Mouse (Mus musculus) layer of hippocampus, adult 9-10 months (tissue): Measurements from ENCODE around the gene Ripor2.

Experiments used
- DNase-seq: peaks from one replicate; pipeline ENCODE4 v3.0.0; 2022; ENCODE audit warnings: low spot score

Ripor2 gene

DNA sequence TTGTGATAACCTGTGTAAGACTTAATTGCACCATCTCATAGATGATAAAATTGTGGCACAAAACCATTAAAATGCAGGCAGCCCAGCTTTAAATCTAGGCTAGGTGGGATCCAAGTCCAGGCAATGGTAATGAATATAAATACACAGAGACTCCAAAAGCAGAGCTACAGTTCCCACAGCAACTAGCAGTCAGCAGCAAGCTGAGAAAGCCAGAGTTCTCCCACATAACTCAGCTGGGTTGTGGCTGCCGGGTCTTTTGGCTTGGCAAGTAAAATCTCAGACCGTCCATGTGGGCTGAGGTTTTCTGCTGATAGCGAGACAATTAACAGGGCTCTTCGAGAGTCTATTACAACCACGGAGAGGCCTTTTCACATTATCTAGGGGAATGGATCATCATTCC lies 66.0 kb downstream of the Ripor2 start:
- no peak for DNase-seq

- DNase-seq: no peak
Measured at GRCm38 (mm10) chr13:24648668-24649067, 66.7 kb downstream of the Ripor2 start.

- no peak for DNase-seq
Measured at GRCm38 (mm10) chr13:24649099-24649498, 67.1 kb downstream of the Ripor2 start.

GRCm38 (mm10) chr13:24651018-24651417 lies 69.0 kb downstream of the Ripor2 start:
- no peak for DNase-seq

GRCm38 (mm10) chr13:24654919-24655635 lies 73.1 kb downstream of the Ripor2 start:
- no peak for DNase-seq

GRCm38 (mm10) chr13:24656719-24657497 lies 74.9 kb downstream of the Ripor2 start:
- DNase-seq: no peak

DNA sequence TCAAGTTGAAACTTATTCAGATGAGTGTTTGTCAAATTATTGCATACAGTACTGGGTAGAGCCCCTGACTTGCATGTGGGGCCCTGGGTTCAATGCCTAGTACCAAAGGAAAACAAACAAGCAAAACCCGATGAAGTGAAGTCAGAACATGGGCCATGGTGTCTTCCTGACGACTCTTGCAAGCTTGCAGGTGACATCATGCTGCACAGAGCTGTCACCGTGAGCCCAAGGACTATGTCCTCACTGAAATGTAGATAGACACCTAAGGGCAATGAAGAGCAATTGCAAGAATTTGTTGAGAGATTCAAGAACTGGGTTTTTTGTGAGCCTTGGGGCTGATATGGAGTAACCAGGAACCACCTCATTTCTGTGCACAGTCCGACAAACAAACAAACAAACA lies 84.8 kb downstream of the Ripor2 start:
- no peak for DNase-seq

DNA sequence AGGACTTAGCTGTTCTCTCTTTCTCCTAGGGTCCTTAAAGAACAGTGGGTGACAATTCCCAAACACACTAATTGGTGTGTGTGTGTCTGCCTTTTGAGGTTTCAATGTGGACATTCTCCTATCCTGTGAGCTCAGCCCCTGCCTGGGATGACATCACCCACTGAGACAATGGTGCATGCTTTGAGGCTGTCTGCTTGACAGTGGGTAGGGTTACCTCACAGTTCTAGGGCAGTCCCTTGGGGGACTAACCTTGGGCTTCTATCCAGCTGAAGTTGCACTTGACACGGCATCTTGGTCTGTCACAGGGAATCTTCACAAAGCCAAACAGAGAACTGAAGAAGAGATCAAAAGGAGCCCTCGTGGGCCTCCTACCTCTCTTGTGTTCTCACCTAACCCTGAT lies 86.6 kb downstream of the Ripor2 start:
- DNase-seq: no peak

DNA sequence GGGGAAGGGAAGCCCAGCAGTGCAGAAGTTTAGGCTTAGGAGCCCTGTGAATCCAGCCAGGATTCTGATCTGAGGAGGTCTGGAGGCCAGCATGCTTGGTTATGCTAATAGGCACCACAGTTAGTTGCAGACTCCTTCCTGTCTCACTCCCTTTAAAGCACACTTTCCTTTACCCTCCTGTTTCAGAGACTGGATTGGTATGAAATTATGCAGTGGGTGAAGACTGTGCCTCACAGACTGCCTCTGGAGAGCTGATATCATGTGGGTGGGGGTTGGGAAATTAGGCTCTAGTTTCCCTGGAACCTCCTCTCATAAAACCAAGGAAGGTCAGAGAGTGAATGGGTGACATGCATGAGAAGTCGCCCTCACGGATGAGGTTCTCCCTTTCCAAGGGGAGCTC lies 88.7 kb downstream of the Ripor2 start:
- no peak for DNase-seq

- DNase-seq: no peak
Measured at GRCm38 (mm10) chr13:24679027-24679680, 97.2 kb downstream of the Ripor2 start.

DNA sequence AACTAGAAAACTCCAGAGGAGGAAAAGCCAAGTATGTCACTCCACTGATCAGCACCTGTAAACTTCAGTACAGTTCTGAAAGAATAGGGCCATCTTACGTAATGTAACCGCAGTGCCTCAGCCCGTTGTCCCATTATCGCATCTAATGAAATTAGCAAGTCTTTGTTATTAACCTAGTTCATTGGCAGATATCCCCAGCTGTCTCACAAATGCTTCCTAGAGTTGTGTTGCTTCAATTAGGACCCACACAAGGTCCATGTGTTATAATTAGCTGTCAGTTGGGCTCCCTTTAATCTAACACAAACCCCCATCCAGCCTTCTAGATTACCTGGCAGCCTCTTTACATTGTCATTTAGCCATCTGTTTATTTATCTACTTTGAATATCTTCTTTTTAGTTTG lies 99.0 kb downstream of the Ripor2 start:
- DNase-seq: no peak

- DNase-seq: no peak
Measured at GRCm38 (mm10) chr13:24682346-24682745, 100.4 kb downstream of the Ripor2 start.

- no peak for DNase-seq
Measured at GRCm38 (mm10) chr13:24684503-24684902, 102.5 kb downstream of the Ripor2 start.

DNA sequence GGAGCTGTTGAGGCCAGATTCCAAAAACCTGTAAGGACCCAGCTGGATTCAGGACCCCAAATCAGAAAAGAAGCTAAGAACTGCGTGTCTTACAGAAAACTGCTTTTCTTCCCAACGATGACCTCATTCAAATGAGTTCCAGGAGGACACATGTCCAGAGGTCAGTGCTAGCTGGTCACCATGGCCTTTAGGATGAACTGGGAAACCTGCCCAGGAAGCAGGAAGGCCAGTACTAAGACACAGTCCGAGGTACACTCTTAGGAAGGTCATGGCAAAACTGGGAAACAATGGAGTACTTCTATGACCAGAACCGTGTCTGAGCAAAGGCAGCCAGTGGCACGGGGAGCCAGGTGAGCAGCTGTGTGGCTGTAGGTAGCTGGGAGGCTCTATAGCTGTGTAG lies 103.9 kb downstream of the Ripor2 start:
- no peak for DNase-seq

- DNase-seq: peak; percentile 78
Measured at GRCm38 (mm10) chr13:24686705-24687665, 105.0 kb downstream of the Ripor2 start.

DNA sequence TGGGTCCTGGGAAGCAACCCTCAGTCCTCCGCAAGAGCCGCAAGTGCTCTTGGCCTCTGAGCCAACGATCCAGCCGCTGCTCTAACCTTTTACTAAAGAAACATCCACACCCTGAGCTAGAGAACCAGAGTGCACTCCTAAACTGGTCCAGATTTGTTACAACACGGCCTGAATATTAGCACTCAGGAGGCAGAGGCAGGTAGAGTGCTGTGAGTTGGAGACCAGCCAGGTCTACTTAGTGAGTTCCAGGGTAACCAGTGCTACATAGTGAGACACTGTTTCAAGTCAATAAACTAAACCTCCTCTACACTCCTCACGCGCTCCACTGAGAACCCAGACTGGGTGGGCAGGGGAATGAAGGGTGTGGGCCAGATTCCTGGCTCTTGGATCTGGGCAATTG lies 111.3 kb downstream of the Ripor2 start:
- DNase-seq: no peak

DNA sequence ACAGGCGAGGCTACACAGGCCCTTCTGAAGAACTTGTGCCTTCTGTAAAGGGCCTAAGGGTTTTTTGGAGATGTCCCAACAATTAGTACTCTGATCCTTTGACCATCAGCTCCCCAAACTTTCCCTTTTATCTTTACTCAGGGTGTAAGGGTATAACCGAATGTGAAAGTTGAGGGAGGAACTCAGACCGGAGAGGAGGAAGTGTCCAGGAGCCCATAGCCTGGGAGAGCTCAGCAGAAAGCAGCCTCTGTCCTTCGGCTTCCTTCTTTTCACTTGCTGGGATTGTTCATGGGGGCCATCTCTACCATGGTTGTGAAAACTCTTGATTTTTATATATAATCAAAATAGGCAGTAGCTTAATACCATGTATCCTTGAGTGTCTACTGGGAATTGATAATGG lies 116.8 kb downstream of the Ripor2 start:
- DNase-seq: no peak

GRCm38 (mm10) chr13:24702128-24702527 lies 120.1 kb downstream of the Ripor2 start:
- DNase-seq: no peak

- DNase-seq: no peak
Measured at GRCm38 (mm10) chr13:24709656-24710396, 127.8 kb downstream of the Ripor2 start.

DNA sequence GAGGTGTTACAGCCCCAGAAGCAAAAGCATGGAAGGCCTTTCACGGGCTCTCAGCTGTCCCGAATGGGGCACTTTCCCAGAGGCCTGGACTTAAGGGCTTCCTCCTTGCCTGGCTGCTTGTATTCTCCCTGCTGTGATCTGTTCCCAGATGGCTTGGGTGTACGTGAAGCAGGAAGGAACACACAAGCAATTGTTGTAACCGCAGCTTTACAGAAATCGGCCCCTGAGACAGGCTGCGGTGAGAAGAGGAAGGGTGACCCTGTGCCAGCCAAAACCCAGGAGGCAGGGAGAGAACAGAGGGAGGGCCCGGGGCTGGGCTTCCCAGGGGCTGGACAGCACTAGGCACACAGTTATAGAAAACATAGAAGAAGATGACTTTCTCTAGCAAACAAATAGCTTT lies 129.0 kb downstream of the Ripor2 start:
- DNase-seq: no peak

- DNase-seq: no peak
Measured at GRCm38 (mm10) chr13:24712581-24713130, 130.7 kb downstream of the Ripor2 start.
